Mouse (Mus musculus): ENCODE data around the gene Nsmf. TPM values are rescaled to one million over a fixed set of nuclear protein-coding genes. Genes with fewer than 3 reads are reported as not detected.

Gene Nsmf
- polyA plus RNA-seq, 1 experiment = 50.4 TPM

DNA sequence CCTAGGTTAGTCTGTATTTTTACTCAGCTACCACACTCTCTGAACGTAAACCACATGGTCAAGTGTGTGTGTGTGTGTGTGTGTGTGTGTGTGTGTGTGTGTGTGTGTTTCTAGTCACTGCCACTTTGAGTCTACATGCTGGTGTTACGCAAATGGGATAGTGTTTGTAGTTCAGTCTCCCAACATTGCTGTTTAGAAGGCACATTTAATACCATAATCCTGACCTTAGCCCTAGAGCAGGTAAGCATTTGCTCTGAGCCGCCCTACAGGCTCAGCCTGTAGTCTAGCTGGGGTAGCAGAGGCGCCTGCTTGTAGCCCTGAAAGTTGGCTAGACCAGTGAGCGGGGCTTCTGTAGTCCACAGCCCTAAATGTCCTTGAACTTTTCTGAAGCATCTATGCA, 9.4 kb downstream of the Nsmf start:
- no peak for DNase-seq
- Histone ChIP-seq H3K36me3 (ENCODE audit: control insufficient read depth, insufficient read depth, low read length) (no peaks in the 10 kb centered on the region), H3K27me3 (ENCODE audit: control insufficient read depth, insufficient read depth, low read length) (no peaks in the 10 kb centered on the region), H3K27ac (ENCODE audit: control insufficient read depth, insufficient read depth, low read length) (no peak overlapping the region), H3K4me1 (replicated peaks; ENCODE audit: control insufficient read depth, insufficient read depth, low read length) (no peaks in the 10 kb centered on the region), H3K4me3 (ENCODE audit: control insufficient read depth, insufficient read depth, low read length) (no peak overlapping the region)
- no peak for TF ChIP-seq CTCF (IDR thresholded peaks at IDR 0.05; ENCODE audit: borderline replicate concordance, control insufficient read depth, extremely low read depth, insufficient read depth, low read length, poor library complexity)
- no peak for TF ChIP-seq POLR2A (IDR thresholded peaks at IDR 0.05; ENCODE audit: control insufficient read depth, extremely low read depth, insufficient read depth, low read length, poor library complexity)
- 96% methylated on average over 5 of the region's 5 CpGs for WGBS

- DNase-seq = no peak
- Histone ChIP-seq H3K4me1 (replicated peaks; ENCODE audit: control insufficient read depth, insufficient read depth, low read length) (no peaks in the 10 kb centered on the region), H3K27me3 (ENCODE audit: control insufficient read depth, insufficient read depth, low read length) (no peaks in the 10 kb centered on the region), H3K4me3 (ENCODE audit: control insufficient read depth, insufficient read depth, low read length) (no peak overlapping the region), H3K36me3 (ENCODE audit: control insufficient read depth, insufficient read depth, low read length) (no peaks in the 10 kb centered on the region), H3K27ac (ENCODE audit: control insufficient read depth, insufficient read depth, low read length) (no peak overlapping the region)
- TF ChIP-seq POLR2A (IDR thresholded peaks at IDR 0.05; ENCODE audit: control insufficient read depth, extremely low read depth, insufficient read depth, low read length, poor library complexity) = no peak
- no peak for TF ChIP-seq CTCF (IDR thresholded peaks at IDR 0.05; ENCODE audit: borderline replicate concordance, control insufficient read depth, extremely low read depth, insufficient read depth, low read length, poor library complexity)
- 100% methylated on average over 1 of the region's 1 CpGs for WGBS
Measured at GRCm38 (mm10) chr2:25064285-25064684, 10.1 kb downstream of the Nsmf start.

DNA sequence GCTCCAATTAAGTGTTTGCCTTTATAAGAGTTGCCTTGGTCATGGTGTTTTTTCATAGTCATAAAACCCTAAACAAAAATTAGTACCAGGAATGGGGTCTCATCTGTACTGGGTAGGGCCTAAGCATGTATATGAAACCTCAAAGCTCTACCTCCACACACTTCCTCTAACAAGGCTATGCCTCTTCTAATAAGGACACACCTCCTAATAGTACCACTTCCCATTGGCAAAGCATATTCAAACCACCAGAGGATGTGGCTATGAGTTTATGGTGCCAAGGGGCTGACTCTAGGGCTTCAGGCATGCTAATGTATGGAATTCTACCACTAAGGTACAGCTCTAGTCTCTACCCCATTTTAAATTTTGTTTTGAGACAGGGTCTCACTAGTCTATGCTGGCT, 11.4 kb downstream of the Nsmf start:
- no peak for TF ChIP-seq POLR2A (IDR thresholded peaks at IDR 0.05; ENCODE audit: control insufficient read depth, extremely low read depth, insufficient read depth, low read length, poor library complexity)
- no peak for TF ChIP-seq CTCF (IDR thresholded peaks at IDR 0.05; ENCODE audit: borderline replicate concordance, control insufficient read depth, extremely low read depth, insufficient read depth, low read length, poor library complexity)
- H3K36me3 ChIP-seq (ENCODE audit: control insufficient read depth, insufficient read depth, low read length) = no peaks in the 10 kb centered on the region
- no peak overlapping the region for H3K4me3 ChIP-seq (ENCODE audit: control insufficient read depth, insufficient read depth, low read length)
- no peaks in the 10 kb centered on the region for H3K4me1 ChIP-seq (replicated peaks; ENCODE audit: control insufficient read depth, insufficient read depth, low read length)
- H3K27me3 ChIP-seq (ENCODE audit: control insufficient read depth, insufficient read depth, low read length) = no peaks in the 10 kb centered on the region
- DNase-seq = no peak
- H3K27ac ChIP-seq (ENCODE audit: control insufficient read depth, insufficient read depth, low read length) = no peak overlapping the region

GRCm38 (mm10) chr2:25066552-25066951, 12.4 kb downstream of the Nsmf start:
- Histone ChIP-seq H3K4me3 (ENCODE audit: control insufficient read depth, insufficient read depth, low read length) (no peak overlapping the region), H3K36me3 (ENCODE audit: control insufficient read depth, insufficient read depth, low read length) (no peaks in the 10 kb centered on the region), H3K27ac (ENCODE audit: control insufficient read depth, insufficient read depth, low read length) (no peak overlapping the region), H3K4me1 (replicated peaks; ENCODE audit: control insufficient read depth, insufficient read depth, low read length) (no peaks in the 10 kb centered on the region), H3K27me3 (ENCODE audit: control insufficient read depth, insufficient read depth, low read length) (no peaks in the 10 kb centered on the region)
- TF ChIP-seq CTCF (IDR thresholded peaks at IDR 0.05; ENCODE audit: borderline replicate concordance, control insufficient read depth, extremely low read depth, insufficient read depth, low read length, poor library complexity) (no peak), POLR2A (IDR thresholded peaks at IDR 0.05; ENCODE audit: control insufficient read depth, extremely low read depth, insufficient read depth, low read length, poor library complexity) (no peak)
- DNase-seq = no peak
- 92% methylated on average over 4 of the region's 4 CpGs for WGBS

DNA sequence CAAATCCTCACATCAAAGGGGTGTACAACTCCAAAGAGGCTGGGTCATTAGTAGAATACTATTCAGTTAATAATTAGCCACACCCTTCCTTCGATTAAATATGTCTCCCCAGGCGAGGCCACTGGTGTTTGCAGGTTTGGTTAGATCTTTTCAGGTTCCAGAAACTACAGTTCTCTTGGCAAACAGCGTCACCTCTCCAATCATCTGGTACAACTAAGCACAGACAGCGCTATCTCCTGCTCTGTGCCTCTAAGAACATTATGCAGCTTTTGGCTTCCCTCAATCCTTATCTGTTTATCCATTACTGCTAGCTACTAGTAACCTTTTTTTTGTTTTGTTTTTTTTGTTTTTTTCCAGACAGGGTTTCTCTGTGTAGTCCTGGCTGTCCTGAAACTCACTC, 15.4 kb downstream of the Nsmf start:
- Histone ChIP-seq H3K27ac (ENCODE audit: control insufficient read depth, insufficient read depth, low read length) (no peak overlapping the region), H3K36me3 (ENCODE audit: control insufficient read depth, insufficient read depth, low read length) (no peaks in the 10 kb centered on the region), H3K4me1 (replicated peaks; ENCODE audit: control insufficient read depth, insufficient read depth, low read length) (no peaks in the 10 kb centered on the region), H3K27me3 (ENCODE audit: control insufficient read depth, insufficient read depth, low read length) (no peaks in the 10 kb centered on the region), H3K4me3 (ENCODE audit: control insufficient read depth, insufficient read depth, low read length) (no peak overlapping the region)
- DNase-seq = no peak
- no peak for TF ChIP-seq POLR2A (IDR thresholded peaks at IDR 0.05; ENCODE audit: control insufficient read depth, extremely low read depth, insufficient read depth, low read length, poor library complexity)
- no peak for TF ChIP-seq CTCF (IDR thresholded peaks at IDR 0.05; ENCODE audit: borderline replicate concordance, control insufficient read depth, extremely low read depth, insufficient read depth, low read length, poor library complexity)
- WGBS = 94% methylated on average over 4 of the region's 4 CpGs

DNA sequence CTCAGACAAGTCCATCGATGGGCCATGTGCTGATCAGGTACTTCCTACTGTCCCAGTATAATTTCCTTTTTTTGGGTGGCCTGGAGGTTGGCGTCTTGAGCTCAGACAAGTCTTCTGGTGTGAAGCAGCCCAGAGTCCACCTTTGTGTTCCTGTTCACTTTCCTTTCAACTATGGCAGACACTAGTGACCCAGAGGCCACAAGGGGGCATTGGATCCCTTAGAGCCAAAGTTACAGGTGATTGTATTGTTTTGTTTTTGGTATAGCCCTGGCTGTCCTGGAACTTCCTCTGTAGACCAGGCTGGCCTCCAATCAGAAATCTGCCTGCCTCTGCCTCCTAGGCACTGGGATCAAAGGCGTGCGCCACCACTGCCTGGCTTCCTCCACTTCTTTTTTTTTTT, 18.2 kb downstream of the Nsmf start:
- H3K4me1 ChIP-seq (replicated peaks; ENCODE audit: control insufficient read depth, insufficient read depth, low read length) = no peaks in the 10 kb centered on the region
- DNase-seq = no peak
- no peaks in the 10 kb centered on the region for H3K27me3 ChIP-seq (ENCODE audit: control insufficient read depth, insufficient read depth, low read length)
- no peak for TF ChIP-seq POLR2A (IDR thresholded peaks at IDR 0.05; ENCODE audit: control insufficient read depth, extremely low read depth, insufficient read depth, low read length, poor library complexity)
- no peak for TF ChIP-seq CTCF (IDR thresholded peaks at IDR 0.05; ENCODE audit: borderline replicate concordance, control insufficient read depth, extremely low read depth, insufficient read depth, low read length, poor library complexity)
- 92% methylated on average over 4 of the region's 4 CpGs for WGBS
- no peaks in the 10 kb centered on the region for H3K36me3 ChIP-seq (ENCODE audit: control insufficient read depth, insufficient read depth, low read length)
- H3K4me3 ChIP-seq (ENCODE audit: control insufficient read depth, insufficient read depth, low read length) = no peak overlapping the region
- no peak overlapping the region for H3K27ac ChIP-seq (ENCODE audit: control insufficient read depth, insufficient read depth, low read length)

GRCm38 (mm10) chr2:25075506-25075905, 21.4 kb downstream of the Nsmf start:
- H3K36me3 ChIP-seq (ENCODE audit: control insufficient read depth, insufficient read depth, low read length) = no peaks in the 10 kb centered on the region
- no peaks in the 10 kb centered on the region for H3K4me1 ChIP-seq (replicated peaks; ENCODE audit: control insufficient read depth, insufficient read depth, low read length)
- H3K27me3 ChIP-seq (ENCODE audit: control insufficient read depth, insufficient read depth, low read length) = no peaks in the 10 kb centered on the region
- TF ChIP-seq POLR2A (IDR thresholded peaks at IDR 0.05; ENCODE audit: control insufficient read depth, extremely low read depth, insufficient read depth, low read length, poor library complexity) (no peak), CTCF (IDR thresholded peaks at IDR 0.05; ENCODE audit: borderline replicate concordance, control insufficient read depth, extremely low read depth, insufficient read depth, low read length, poor library complexity) (no peak)
- 87% methylated on average over 4 of the region's 4 CpGs for WGBS
- no peak overlapping the region for H3K4me3 ChIP-seq (ENCODE audit: control insufficient read depth, insufficient read depth, low read length)
- no peak for DNase-seq
- H3K27ac ChIP-seq (ENCODE audit: control insufficient read depth, insufficient read depth, low read length) = no peak overlapping the region

Data from thymus, adult 2 months (tissue).